Mouse (Mus musculus) mature B cell (primary cell): ENCODE measurements around the gene Npr1.

Experiments
- in situ Hi-C: fragments of 300-500 bp; cut with MboI; formaldehyde crosslinking; loops from 2 replicates; pipeline ENCODE4 v1.14.3; 2019

The Npr1 gene

GRCm38 (mm10) chr3:90465686-90466310, at the start of gene Npr1:
Npr1 (minus strand) TSS chr3:90465866.
- in situ Hi-C loops, result no loop called here

- in situ Hi-C loops, result loop anchor here (10.0 kb wide), 1 partner anchor 100 kb away; the partner anchor contains the start of gene S100a6
Observed at GRCm38 (mm10) chr3:90515242-90515641, 49.6 kb upstream of the Npr1 start.

GRCm38 (mm10) chr3:90514691-90515090, 49.0 kb upstream of the Npr1 start:
- in situ Hi-C loops, result loop anchor here (10.0 kb wide), 1 partner anchor 100 kb away; the partner anchor contains the start of gene S100a6

- in situ Hi-C loops, result loop anchor here (10.0 kb wide), 1 partner anchor 101 kb away; the partner anchor contains the start of gene S100a6
Observed at GRCm38 (mm10) chr3:90513796-90514590, 48.3 kb upstream of the Npr1 start, which contains the start of the genes S100a1 and S100a13. S100a1 (minus strand) TSS chr3:90514392. S100a13 (plus strand) TSS chr3:90514435.

GRCm38 (mm10) chr3:90512948-90513642, 47.4 kb upstream of the Npr1 start:
- in situ Hi-C loops, result loop anchor here (10.0 kb wide), 1 partner anchor 102 kb away; the partner anchor contains the start of gene S100a6

GRCm38 (mm10) chr3:90512276-90512675, 46.6 kb upstream of the Npr1 start:
- in situ Hi-C loops, result loop anchor here (10.0 kb wide), 1 partner anchor 103 kb away; the partner anchor contains the start of gene S100a6

GRCm38 (mm10) chr3:90509747-90510123, 44.1 kb upstream of the Npr1 start:
- in situ Hi-C loops, result loop anchor here (10.0 kb wide), 1 partner anchor 105 kb away; the partner anchor contains the start of gene S100a6

- in situ Hi-C loops, result no loop called here
Observed at GRCm38 (mm10) chr3:90508950-90509746, 43.5 kb upstream of the Npr1 start, which contains the start of gene Chtop. Chtop (minus strand) TSS chr3:90509498.

- in situ Hi-C loops, result no loop called here
Observed at GRCm38 (mm10) chr3:90508287-90508949, 42.8 kb upstream of the Npr1 start.

GRCm38 (mm10) chr3:90506362-90506761, 40.7 kb upstream of the Npr1 start:
- in situ Hi-C loops, result no loop called here

- in situ Hi-C loops, result no loop called here
Observed at GRCm38 (mm10) chr3:90505216-90505615, 39.5 kb upstream of the Npr1 start.

GRCm38 (mm10) chr3:90503444-90503843, 37.8 kb upstream of the Npr1 start:
- in situ Hi-C loops, result no loop called here

- in situ Hi-C loops, result no loop called here
Observed at GRCm38 (mm10) chr3:90497597-90497996, 31.9 kb upstream of the Npr1 start.

GRCm38 (mm10) chr3:90495850-90496525, 30.3 kb upstream of the Npr1 start:
- in situ Hi-C loops, result no loop called here

- in situ Hi-C loops, result no loop called here
Observed at GRCm38 (mm10) chr3:90493831-90494540, 28.3 kb upstream of the Npr1 start.

GRCm38 (mm10) chr3:90491350-90491749, 25.7 kb upstream of the Npr1 start:
- in situ Hi-C loops, result no loop called here

- in situ Hi-C loops, result no loop called here
Observed at GRCm38 (mm10) chr3:90490696-90491256, 25.1 kb upstream of the Npr1 start, which contains the start of gene Snapin. Snapin (minus strand) TSS chr3:90491033.

GRCm38 (mm10) chr3:90488576-90488975, 22.9 kb upstream of the Npr1 start:
- in situ Hi-C loops, result no loop called here

- in situ Hi-C loops, result no loop called here
Observed at GRCm38 (mm10) chr3:90486998-90487397, 21.3 kb upstream of the Npr1 start.
